Mouse (Mus musculus): ENCODE data around the gene Wdr93. TPM values are rescaled to one million over a fixed set of nuclear protein-coding genes. Genes with fewer than 3 reads are reported as not detected.
A peak's percentile ranks its signal among the peaks of the same experiment; 100 is the strongest.

Wdr93 gene
- polyA plus RNA-seq, 1 experiment from 2014 or later, result 0.14 TPM

DNA sequence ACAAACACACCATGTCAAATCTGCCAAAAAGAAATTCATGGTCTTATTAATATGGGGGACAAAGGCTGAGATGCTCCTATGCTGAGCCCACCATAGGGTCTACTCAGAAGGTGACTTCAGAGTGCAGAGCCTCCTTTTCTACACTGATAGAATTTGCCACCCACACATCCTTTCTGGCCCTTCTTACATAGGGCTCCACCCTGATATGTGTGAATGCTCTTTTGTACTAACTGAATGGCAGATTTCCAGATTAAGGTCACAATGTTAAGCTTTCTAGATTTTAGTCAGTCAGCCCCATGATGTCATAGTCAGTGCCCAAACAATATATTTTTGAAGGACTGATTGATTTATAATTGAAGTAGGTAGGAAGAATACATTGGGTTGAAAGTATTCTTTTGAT lies 16.8 kb downstream of the Wdr93 start:
- Histone ChIP-seq H3K4me1 (ENCODE audit: control insufficient read depth, insufficient read depth, low read length) (no peaks in the 10 kb centered on the region), H3K4me3 (replicated peaks; ENCODE audit: low read depth, low read length) (no peak overlapping the region), H3K4me2 (ENCODE audit: low read length) (no peak overlapping the region), H3K27ac (replicated peaks; ENCODE audit: low read depth, low read length) (no peak overlapping the region), H3K9ac (replicated peaks; ENCODE audit: low read length) (no peak overlapping the region), H3K36me3 (ENCODE audit: control insufficient read depth, insufficient read depth, low read length) (no peaks in the 10 kb centered on the region), H3K9me3 (ENCODE audit: control insufficient read depth, low read length) (no peaks in the 10 kb centered on the region), H3K27me3 (ENCODE audit: control insufficient read depth, insufficient read depth, low read length) (no peaks in the 10 kb centered on the region)
- ATAC-seq (ENCODE audit: low FRiP score, low TSS enrichment), result no peak
- DNase-seq, result no peak

DNA sequence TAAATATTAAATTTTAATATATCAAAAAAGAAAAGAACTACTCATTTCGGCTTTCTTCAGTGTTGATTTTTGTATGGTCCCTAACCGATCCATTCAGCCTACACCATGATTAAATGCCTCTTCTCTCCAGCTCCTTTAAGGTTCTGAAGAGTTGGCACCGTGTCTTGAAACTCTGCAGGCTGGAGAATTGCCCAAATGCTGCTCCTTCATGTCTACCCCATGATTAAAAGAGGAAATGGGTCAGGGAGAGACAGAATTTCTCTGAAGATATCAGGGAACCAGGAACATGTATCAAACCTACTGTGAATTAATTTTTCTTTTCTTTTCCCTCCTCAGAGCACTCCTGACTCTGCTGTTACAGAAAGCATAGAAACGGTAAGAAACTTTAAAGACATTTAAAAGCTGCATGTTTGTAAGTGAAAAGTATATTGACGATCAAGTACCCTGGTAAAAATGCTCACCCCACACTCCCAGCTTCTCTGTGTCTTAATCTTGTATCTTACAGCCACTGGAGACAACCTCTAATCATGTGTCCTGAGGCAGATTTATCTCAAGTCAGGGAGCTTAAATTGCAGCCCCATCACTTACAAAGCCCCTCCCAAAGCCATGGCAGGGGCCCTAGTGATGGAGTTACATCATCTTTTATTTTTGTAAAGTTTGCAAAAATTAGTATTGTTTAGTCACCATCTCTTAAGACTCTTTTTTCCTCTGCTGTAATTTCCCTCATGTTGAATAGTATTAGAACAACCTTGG lies 18.3 kb downstream of the Wdr93 start:
- DNase-seq (no peak), ATAC-seq (ENCODE audit: low FRiP score, low TSS enrichment) (no peak)
- Histone ChIP-seq H3K27me3 (ENCODE audit: control insufficient read depth, insufficient read depth, low read length) (no peaks in the 10 kb centered on the region), H3K4me2 (ENCODE audit: low read length) (no peak overlapping the region), H3K27ac (replicated peaks; ENCODE audit: low read depth, low read length) (no peak overlapping the region), H3K4me3 (replicated peaks; ENCODE audit: low read depth, low read length) (no peak overlapping the region), H3K4me1 (ENCODE audit: control insufficient read depth, insufficient read depth, low read length) (no peaks in the 10 kb centered on the region), H3K9me3 (ENCODE audit: control insufficient read depth, low read length) (no peaks in the 10 kb centered on the region), H3K9ac (replicated peaks; ENCODE audit: low read length) (no peak overlapping the region), H3K36me3 (ENCODE audit: control insufficient read depth, insufficient read depth, low read length) (no peaks in the 10 kb centered on the region)
- 84% methylated on average over 5 of the region's 5 CpGs for WGBS

DNA sequence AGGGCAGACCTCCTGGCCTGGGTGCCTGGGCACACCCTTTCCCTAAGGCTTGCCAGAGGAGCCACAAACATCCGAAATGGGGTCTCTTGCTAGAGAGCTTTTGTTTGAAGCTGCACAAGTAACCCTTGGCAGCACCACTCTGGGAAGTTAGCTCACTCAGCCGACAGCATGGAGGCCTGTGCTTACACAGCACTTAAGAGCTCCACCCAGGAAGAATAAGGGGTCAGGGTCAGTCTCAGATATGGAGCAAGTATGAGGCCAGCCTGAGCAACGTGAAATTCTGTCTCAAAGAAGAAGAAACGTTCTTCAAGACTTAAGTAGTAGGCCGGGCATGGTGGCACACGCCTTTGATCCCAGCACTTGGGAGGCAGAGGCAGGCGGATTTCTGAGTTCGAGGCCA lies 19.1 kb downstream of the Wdr93 start:
- DNase-seq, result no peak
- 82% methylated on average over 8 of the region's 8 CpGs for WGBS
- no peaks in the 10 kb centered on the region for H3K36me3 ChIP-seq (ENCODE audit: control insufficient read depth, insufficient read depth, low read length)
- no peak for ATAC-seq (ENCODE audit: low FRiP score, low TSS enrichment)
- H3K9me3 ChIP-seq (ENCODE audit: control insufficient read depth, low read length), result no peaks in the 10 kb centered on the region
- H3K4me2 ChIP-seq (ENCODE audit: low read length), result no peak overlapping the region
- no peaks in the 10 kb centered on the region for H3K4me1 ChIP-seq (ENCODE audit: control insufficient read depth, insufficient read depth, low read length)
- no peaks in the 10 kb centered on the region for H3K27me3 ChIP-seq (ENCODE audit: control insufficient read depth, insufficient read depth, low read length)
- H3K9ac ChIP-seq (replicated peaks; ENCODE audit: low read length), result no peak overlapping the region
- H3K4me3 ChIP-seq (replicated peaks; ENCODE audit: low read depth, low read length), result no peak overlapping the region
- H3K27ac ChIP-seq (replicated peaks; ENCODE audit: low read depth, low read length), result no peak overlapping the region

DNA sequence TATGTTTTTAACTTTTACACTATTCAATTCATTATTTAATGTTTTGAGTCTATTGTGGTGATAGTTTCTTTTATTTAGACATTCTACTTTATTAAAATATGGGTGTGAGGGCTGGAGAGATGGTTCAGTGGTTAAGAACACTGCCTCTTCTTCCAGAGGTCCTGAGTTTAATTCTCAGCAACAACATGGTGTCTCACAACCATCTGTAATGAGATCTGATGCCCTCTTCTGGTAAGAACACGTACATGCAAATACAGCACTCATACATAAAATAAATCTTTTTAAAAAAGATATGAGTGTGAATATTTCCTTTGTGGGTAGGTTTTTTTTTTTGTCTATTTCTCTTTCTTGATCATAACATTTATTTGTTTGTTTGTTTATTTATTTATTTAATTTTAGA lies 23.0 kb downstream of the Wdr93 start:
- Histone ChIP-seq H3K4me1 (ENCODE audit: control insufficient read depth, insufficient read depth, low read length) (no peaks in the 10 kb centered on the region), H3K4me2 (ENCODE audit: low read length) (no peak overlapping the region), H3K9ac (replicated peaks; ENCODE audit: low read length) (no peak overlapping the region), H3K36me3 (ENCODE audit: control insufficient read depth, insufficient read depth, low read length) (no peaks in the 10 kb centered on the region), H3K27me3 (ENCODE audit: control insufficient read depth, insufficient read depth, low read length) (no peaks in the 10 kb centered on the region), H3K4me3 (replicated peaks; ENCODE audit: low read depth, low read length) (no peak overlapping the region), H3K27ac (replicated peaks; ENCODE audit: low read depth, low read length) (no peak overlapping the region), H3K9me3 (ENCODE audit: control insufficient read depth, low read length) (no peaks in the 10 kb centered on the region)
- ATAC-seq (ENCODE audit: low FRiP score, low TSS enrichment) (no peak), DNase-seq (no peak)
- WGBS, result 39% methylated on average over 1 of the region's 1 CpGs

DNA sequence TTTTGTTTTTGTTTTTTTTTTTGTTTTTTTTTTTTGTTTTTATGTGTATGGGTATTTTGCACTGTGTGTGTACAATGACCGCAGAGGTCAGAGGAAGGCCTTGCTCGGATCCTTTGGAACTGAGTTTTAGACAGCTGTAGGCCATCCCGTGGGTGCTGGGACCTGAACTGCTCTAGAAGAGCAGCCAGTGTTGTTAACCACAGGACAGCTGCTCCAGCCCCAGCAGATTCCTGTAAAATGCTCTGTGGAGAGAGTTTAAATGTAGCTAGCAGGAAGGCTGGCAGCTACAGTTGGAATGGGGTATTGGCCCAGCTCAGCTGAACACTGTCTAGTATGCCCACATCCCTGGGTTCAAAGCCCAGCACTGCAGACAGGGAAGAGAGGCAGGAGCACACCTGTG lies 26.7 kb downstream of the Wdr93 start:
- ATAC-seq (ENCODE audit: low FRiP score, low TSS enrichment) (no peak), DNase-seq (no peak)
- no peak overlapping the region for H3K4me3 ChIP-seq (replicated peaks; ENCODE audit: low read depth, low read length)
- no peak overlapping the region for H3K27ac ChIP-seq (replicated peaks; ENCODE audit: low read depth, low read length)
- H3K9me3 ChIP-seq (ENCODE audit: control insufficient read depth, low read length), result no peaks in the 10 kb centered on the region
- no peaks in the 10 kb centered on the region for H3K36me3 ChIP-seq (ENCODE audit: control insufficient read depth, insufficient read depth, low read length)
- H3K27me3 ChIP-seq (ENCODE audit: control insufficient read depth, insufficient read depth, low read length), result no peaks in the 10 kb centered on the region
- WGBS, result 86% methylated on average over 3 of the region's 3 CpGs
- no peak overlapping the region for H3K9ac ChIP-seq (replicated peaks; ENCODE audit: low read length)
- no peak overlapping the region for H3K4me2 ChIP-seq (ENCODE audit: low read length)
- H3K4me1 ChIP-seq (ENCODE audit: control insufficient read depth, insufficient read depth, low read length), result no peaks in the 10 kb centered on the region

DNA sequence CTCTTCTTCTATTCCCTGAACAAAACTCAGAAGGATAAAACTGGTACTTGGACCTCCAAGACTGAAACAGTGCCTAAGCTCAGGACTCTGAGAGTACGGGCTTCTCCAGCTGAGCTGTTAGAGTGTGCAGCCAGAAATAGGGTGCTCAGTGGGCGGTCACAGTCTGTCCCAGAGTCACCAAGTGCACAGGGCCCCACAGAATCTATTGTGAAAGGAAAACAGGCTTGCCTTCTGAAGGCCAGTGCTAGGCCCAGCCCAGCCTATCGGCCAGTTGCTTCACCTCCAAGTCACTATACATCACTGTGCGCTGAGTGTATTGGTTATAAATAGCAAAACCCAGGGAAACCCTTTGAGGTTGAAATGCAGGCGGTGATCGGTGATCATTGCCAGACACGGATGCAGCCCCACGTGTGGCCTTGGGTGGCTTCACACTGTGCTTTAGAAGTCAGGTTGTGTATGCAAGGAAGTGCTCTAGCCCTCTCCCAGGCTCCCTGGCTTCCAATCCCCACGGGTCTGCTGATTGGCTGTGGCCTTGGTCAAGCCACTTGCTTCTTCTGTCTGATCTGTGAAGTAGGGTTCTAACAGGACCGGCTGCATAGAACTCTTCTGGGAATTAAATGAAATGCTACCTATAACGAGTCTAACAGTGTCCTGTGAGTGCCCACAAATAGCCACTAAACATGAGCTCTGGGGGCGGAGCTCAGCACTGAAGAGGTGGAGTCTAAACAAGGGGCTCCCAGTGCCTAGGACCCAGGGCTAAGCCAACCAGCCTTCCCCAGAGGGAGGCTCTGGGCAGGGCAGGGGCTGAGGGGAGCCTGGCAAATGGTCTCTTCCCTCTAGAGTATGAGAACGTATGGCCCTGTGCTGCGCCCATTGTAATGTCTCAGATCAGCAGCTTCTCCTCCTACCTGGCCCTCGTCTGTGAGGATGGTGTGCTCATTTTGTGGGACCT lies 28.9 kb downstream of the Wdr93 start:
- no peaks in the 10 kb centered on the region for H3K36me3 ChIP-seq (ENCODE audit: control insufficient read depth, insufficient read depth, low read length)
- H3K9ac ChIP-seq (replicated peaks; ENCODE audit: low read length), result no peak overlapping the region
- DNase-seq (no peak), ATAC-seq (ENCODE audit: low FRiP score, low TSS enrichment) (no peak)
- no peak overlapping the region for H3K4me2 ChIP-seq (ENCODE audit: low read length)
- no peak overlapping the region for H3K4me3 ChIP-seq (replicated peaks; ENCODE audit: low read depth, low read length)
- WGBS, result 42% methylated on average over 15 of the region's 15 CpGs
- no peaks in the 10 kb centered on the region for H3K4me1 ChIP-seq (ENCODE audit: control insufficient read depth, insufficient read depth, low read length)
- H3K27ac ChIP-seq (replicated peaks; ENCODE audit: low read depth, low read length), result no peak overlapping the region
- no peaks in the 10 kb centered on the region for H3K27me3 ChIP-seq (ENCODE audit: control insufficient read depth, insufficient read depth, low read length)
- H3K9me3 ChIP-seq (ENCODE audit: control insufficient read depth, low read length), result no peaks in the 10 kb centered on the region

DNA sequence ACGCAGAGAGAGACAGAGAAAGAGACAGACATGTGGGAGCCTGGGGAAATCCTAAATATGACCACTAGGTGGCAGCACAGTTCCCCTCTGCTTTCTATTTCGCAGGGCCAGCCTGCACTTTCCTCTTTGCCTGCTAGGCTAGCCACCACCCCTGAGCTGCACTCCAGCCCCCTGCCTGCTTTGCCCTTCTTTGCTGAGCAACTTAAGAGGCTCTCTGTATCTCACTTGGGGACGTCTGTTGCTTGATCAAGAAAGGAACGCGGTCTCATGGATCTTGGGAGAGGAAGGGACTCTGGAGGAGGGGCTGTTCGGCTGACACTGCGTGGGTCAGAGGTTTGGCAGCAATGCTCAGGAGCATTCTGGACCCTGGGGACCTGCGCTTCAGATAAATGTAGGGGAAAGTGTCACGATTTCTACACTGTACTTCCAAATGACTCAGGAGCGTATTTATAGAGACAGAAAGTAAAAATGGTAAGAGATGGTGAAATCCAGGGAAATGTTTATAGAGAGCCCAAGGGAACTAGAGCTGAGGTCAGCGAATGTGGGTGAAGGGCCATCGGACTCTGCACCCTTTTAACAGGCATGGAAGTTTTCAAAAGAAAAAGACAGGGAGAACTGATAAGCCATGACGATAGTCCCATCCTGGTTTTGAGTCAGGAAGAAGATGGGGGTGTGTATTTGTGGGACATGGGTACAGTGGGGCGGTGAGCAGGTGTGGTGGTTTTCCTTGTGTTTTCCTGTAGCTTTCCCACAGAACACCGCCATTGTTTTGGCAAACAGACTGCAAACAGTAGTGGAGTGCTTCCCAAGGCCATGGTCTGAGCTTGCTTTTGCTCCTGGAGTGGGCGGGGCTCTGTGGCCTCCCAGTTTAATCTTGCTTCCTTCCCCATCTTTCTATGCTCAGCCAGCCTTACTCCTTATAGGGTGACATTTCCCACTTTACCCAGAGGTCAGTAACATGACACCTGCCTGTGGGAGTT lies 38.0 kb downstream of the Wdr93 start:
- ATAC-seq (ENCODE audit: low FRiP score, low TSS enrichment), result no peak
- Histone ChIP-seq H3K27me3 (ENCODE audit: control insufficient read depth, insufficient read depth, low read length) (no peaks in the 10 kb centered on the region), H3K9me3 (ENCODE audit: control insufficient read depth, low read length) (0 out of 2 replicates have a peak, but pooled peaks cover 2% of the 10 kb centered on the region), H3K36me3 (ENCODE audit: control insufficient read depth, insufficient read depth, low read length) (no peaks in the 10 kb centered on the region), H3K27ac (replicated peaks; ENCODE audit: low read depth, low read length) (no peak overlapping the region), H3K4me2 (ENCODE audit: low read length) (peak overlapping the region; percentile 29), H3K4me3 (replicated peaks; ENCODE audit: low read depth, low read length) (no peak overlapping the region), H3K4me1 (ENCODE audit: control insufficient read depth, insufficient read depth, low read length) (no peaks in the 10 kb centered on the region), H3K9ac (replicated peaks; ENCODE audit: low read length) (no peak overlapping the region)
- peak; percentile 88 for DNase-seq
- WGBS, result 33% methylated on average over 16 of the region's 16 CpGs

DNA sequence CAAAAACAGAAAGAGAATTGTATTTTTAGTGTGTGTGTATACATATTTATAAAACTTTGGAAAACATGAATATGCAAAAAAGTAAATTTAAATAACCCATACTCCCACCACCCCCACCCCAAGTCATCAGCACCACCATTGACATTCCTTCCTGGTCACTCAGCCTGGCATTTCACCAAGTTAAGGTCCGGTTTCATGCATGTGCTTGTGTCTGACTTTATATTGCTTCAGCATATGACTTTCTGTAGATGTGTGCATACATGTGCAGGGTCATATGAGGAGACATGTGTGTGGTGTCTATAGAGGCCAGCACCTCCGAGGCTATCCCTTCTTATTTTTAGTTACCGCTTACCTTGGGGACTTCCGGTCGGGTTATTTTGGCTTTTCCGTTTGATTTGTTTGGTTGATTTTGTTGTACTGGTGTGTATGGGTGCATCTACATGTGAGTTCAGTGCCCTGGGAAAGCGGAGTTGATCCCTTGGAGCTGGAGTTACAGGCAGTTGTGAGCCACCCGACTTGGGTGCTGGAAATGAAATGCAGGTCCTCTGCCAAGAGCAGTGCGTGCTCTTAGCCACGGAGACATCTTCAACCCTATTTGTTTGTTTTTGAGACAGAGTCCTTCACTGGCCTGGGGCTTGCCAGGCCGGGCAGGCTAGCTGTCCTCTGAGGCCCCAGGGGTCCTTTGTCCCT lies 39.0 kb downstream of the Wdr93 start:
- 76% methylated on average over 11 of the region's 11 CpGs for WGBS
- H3K9me3 ChIP-seq (ENCODE audit: control insufficient read depth, low read length), result 0 out of 2 replicates have a peak, but pooled peaks cover 2% of the 10 kb centered on the region
- H3K4me2 ChIP-seq (ENCODE audit: low read length), result no peak overlapping the region
- H3K9ac ChIP-seq (replicated peaks; ENCODE audit: low read length), result no peak overlapping the region
- H3K27me3 ChIP-seq (ENCODE audit: control insufficient read depth, insufficient read depth, low read length), result no peaks in the 10 kb centered on the region
- H3K27ac ChIP-seq (replicated peaks; ENCODE audit: low read depth, low read length), result no peak overlapping the region
- DNase-seq, result no peak
- no peak for ATAC-seq (ENCODE audit: low FRiP score, low TSS enrichment)
- H3K4me1 ChIP-seq (ENCODE audit: control insufficient read depth, insufficient read depth, low read length), result no peaks in the 10 kb centered on the region
- no peak overlapping the region for H3K4me3 ChIP-seq (replicated peaks; ENCODE audit: low read depth, low read length)
- H3K36me3 ChIP-seq (ENCODE audit: control insufficient read depth, insufficient read depth, low read length), result no peaks in the 10 kb centered on the region
